Mouse (Mus musculus): Measurements from ENCODE around the gene Fra10ac1.

DNA sequence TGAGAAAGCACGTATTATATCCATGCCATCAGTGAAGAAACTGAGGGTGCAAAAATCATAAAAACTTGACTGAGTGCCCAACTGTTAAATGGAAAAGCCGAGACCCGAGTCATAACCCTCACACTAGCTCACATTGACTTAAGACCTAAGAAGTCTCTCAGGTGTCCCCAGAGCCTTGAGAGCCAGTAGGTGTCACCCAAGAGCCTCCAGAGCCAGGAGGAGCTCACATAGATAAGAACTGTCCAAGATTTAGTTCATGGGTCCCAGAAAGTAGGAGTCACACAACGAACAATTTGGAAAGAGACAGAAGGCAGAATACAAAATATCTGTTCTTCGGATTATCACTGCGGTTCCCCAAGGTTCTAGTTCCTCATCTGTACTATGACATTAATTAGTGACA is 29.8 kb upstream of the Fra10ac1 start:
- TF ChIP-seq CTCF (IDR thresholded peaks at IDR 0.05; ENCODE audit: low read depth) (peak; percentile 81), EP300 (optimal IDR thresholded peaks at IDR 0.05) (no peak)

All from stomach, postnatal 0 days (tissue).